Mouse (Mus musculus) retina, adult 2 months (tissue): ENCODE measurements around the gene Crkl.

Experiments used
- DNase-seq: peaks from one replicate; pipeline ENCODE4 v3.0.0-alpha.2; 2012; ENCODE audit warnings: low read depth, low spot score

Crkl gene

DNA sequence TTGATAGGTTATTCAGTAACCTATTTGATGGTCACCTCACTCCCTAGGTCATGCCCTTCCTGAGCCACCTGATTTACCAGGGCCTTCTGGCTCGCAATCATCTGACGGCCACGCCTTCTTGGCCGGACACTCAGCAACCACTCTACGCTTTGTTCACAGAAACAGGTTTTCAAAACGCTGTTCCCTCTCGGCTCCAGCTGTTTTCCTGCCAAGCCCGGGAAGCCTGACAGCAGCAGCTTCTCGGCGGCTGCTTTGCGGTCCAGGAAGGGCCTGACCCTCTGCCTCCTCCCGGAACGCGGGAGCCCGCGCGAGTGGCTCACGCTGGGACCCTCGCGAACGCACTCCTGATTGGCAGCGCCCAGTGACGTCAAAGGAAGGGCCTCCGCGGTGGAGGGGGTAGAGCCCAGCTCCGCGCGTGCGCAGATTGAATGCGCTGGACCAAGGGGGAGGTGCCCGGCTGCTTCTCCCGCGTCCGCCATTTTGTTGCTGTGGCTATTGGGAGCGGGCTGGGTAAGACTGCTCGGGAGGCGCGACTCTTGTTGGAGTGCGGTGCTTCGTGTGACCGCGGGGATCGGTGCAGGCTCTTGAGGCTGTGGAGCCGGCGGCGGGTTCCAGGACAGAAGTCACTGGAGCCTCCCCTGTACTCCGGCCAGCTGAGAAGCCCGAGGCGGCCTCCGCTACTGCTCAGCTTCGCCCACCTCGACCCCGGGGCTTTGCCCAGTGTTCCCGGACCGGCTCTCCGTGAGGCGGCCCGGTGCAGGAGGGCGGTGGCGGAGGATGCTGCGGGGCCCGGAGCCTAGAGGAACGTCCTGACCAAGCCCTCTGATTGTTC lies at the start of gene Crkl:
Crkl (plus strand) TSS at position 447 of the 832 bp plus-strand sequence.
- DNase-seq = peak; percentile 95

DNA sequence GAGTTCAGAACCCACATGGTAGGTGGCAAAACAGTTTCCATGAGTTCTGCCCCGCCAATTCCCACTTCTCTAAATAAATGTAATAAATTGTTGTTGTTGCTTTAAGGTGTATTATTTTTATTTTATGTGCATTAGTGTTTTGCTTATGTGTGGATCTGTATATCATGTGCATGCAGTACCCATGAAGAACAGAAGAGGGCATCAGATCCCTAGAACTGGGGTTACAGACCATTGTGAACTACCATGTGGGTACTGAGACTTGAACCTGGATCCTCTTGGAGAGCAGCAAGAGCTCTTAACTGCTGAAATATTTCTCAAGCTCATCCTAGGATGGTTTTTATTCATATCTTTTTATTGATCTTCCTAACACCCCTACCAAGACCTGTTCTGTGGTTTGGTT lies 48.9 kb upstream of the Crkl start:
- no peak for DNase-seq

DNA sequence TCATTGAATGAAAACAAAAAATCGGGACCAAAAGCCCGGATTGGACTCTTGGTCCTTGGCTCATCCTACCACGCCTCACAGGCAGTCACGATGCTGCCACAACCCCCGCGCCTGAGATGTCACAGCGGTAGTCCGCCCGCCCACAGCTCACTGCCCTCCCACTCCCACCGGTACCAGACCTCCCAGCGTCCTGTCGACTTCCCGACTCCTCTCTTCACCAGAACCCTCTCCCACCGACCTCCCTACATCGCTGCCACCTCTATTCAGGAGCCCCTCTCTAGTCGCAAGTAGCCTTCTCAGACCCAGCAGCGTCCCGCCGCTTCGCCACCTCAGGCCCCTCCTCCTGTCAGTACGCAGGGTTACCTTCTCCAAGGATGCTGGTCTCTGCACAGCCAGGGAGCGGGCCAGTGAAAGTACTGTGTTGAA lies 46.5 kb upstream of the Crkl start:
- DNase-seq = no peak

DNA sequence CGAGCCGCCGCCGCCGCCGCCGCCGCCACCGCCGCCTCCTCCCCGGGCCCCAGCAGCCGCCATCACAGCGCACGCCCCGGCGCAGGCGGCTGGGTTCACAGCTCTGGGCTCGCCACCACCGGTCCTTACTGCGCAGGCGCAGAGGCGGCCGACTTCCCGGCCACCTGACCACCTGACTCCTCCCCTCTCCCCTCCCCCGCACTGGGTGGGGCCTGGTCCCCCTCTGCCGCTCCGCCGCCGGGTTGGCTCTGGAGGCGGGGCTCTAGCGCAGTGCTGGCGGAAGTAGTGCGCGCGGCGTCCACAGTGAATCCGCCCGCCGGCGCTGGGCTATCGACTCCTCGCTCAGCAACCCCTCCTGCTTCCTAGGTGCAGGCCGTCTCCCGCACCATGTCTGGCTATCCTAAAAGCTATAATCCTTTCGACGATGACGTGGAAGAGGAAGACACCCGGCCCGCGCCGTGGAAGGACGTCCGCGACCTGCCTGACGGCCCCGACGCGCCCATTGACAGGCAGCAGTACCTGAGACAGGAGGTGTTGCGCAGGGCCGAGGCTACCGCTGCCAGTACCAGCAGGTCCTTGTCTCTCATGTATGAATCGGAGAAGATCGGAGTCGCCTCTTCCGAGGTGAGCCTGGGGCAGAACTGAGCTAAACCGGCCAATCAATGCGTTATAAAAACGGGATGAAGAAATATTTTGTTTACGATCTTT lies 45.9 kb upstream of the Crkl start, which contains the start of the genes Snap29 and Pi4ka:
Snap29 (plus strand) TSS at position 251 of the 708 bp plus-strand sequence.
Pi4ka (minus strand) TSS at position 579 of the 708 bp plus-strand sequence.
- peak; percentile 98 for DNase-seq

DNA sequence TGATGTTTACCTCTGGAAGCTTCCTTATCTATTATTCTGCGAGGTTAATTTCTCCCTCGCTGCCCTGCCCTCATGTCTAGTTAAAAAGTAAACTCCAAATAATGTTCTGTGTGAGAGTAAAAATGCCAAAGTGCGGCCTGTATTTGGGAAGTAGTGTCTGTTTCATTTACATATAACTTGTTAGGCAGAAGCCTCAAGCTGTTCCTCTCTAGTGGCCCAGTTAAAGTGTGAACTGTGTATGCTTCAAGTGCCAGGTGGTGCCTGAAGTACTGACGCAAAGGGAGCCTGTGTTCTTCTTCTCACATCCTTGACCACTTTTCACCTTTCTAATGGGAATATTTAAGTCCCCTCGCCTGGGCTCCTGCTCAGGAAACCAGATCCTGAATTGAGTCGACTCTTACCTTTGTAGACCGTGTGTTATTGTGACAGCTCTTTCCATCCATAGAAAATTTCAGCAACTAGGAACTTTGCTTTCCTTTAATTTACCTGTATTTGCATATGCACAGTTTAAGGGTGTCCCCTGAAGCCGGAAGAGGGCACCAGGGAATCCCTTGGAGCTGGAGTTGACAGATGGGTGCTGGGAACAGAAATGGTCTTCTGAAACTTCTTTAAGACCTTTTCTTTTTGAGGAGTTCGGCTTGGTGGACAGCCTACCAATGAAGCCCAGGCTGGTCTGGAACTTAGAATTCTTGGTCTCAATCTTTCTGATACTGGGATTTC lies 45.1 kb upstream of the Crkl start:
- no peak for DNase-seq

GRCm38 (mm10) chr16:17409046-17409445 lies 42.7 kb upstream of the Crkl start:
- no peak for DNase-seq

DNA sequence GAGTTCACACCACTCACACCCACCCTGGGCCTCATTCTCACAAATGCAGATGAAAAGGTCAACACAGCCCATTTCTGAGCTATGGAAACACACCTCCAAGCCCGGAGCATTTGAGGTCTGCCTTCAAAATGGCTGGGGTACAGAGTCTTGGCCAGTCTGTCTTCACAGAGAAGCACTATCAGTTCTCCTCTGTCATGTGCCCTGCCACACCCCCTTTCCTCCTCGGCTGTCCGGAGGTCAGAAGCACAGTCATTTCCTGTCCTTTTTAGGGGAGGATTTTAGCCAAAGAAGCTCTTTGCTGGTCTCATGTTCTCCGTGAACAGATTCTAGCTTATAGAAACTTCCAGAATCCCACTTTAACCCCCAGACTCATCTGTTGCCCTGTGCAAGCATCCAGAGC lies 41.6 kb upstream of the Crkl start:
- DNase-seq = no peak

DNA sequence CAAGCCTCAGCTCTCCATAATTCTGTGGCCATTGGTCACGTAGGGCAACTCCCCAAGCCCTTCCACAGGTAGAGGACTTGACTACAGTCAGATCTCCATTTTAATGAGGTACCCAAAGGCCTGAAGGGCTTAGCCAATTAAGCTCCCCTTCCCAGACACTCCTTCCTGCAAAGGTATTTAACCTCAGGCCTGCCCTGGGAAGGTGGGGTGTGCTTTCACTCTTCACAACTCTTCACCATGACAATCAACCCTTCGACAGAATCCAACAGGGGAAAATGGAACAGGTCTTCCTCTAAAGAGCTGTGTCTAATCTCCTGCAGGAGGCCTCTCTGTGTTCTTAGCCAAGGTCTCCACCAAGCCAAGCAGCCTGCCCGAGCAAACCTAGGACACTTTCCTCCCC lies 28.8 kb upstream of the Crkl start:
- DNase-seq = no peak

GRCm38 (mm10) chr16:17432576-17432975 lies 19.2 kb upstream of the Crkl start:
- no peak for DNase-seq

DNA sequence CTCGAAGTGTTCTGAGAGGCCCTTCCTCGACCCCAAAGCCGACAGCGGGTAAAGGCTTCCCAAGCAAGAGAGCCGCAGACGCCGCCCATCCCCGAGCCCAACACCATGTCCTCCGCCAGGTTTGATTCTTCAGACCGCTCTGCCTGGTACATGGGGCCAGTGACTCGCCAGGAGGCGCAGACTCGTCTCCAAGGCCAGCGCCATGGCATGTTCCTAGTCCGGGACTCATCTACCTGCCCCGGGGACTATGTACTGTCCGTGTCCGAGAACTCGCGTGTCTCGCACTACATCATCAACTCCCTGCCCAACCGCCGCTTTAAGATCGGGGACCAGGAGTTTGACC lies 557 bp downstream of the Crkl start:
- DNase-seq = no peak

DNA sequence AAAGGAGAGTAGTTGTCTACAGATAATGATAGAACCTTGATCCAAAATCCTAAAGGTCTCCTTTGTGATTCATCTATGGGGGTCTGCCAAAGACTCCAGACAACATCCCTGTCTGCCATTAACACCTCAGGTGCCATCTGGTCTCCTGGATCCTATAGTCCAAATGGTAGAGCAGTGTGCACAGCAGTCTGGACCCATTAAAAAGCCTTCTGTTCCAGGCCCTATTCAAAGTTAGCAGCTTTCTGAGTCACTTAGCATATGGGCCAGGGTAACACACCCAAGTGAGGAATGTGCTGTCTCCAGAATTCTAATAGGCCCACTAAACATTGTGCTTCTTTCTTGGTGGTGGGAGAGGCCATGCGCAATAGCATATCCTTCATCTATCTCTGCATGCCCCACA lies 5.1 kb downstream of the Crkl start:
- no peak for DNase-seq

GRCm38 (mm10) chr16:17460254-17460653 lies 8.5 kb downstream of the Crkl start:
- no peak for DNase-seq

DNA sequence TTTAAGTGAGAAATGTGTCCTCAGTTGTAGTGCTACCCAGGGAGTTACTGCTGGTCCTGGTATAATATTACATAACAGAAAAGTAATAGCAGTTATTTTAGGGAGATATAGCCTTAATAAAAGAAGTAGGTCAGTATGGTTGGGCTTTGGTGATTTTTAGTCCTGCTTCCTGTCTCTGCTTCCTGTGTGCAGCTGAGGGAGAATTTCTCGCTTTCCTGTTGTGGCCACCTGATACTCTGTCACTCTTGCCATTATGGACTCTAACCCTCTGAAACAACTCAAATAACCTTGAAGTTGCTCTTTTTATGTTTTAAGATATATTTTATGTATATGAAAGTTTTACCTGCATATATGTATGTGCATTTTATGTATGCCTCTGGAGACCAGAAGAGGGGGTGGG lies 9.8 kb downstream of the Crkl start:
- DNase-seq = no peak

DNA sequence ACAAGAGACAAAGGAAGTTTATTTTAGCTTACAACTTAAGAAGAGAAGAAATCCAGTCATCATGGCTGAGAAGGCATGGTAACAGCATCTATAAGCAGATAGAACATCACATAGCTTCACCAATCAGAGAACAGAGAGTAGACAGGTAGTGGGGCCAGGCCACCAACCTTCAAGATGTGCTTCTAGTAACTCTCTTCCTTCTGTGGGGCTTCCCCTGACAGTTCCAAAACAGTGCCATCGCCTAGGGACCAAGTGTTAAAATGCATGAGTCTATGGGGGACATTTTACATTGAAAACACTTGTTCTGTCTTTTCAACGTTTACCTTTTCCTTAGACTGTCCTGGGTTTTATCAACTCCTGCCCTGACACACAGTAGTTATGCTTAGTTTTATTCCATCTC lies 11.4 kb downstream of the Crkl start:
- no peak for DNase-seq

- no peak for DNase-seq
Measured at GRCm38 (mm10) chr16:17466875-17467663, 15.3 kb downstream of the Crkl start.

- DNase-seq = no peak
Measured at GRCm38 (mm10) chr16:17472498-17472897, 20.7 kb downstream of the Crkl start.

GRCm38 (mm10) chr16:17474091-17474490 lies 22.3 kb downstream of the Crkl start:
- DNase-seq = no peak

DNA sequence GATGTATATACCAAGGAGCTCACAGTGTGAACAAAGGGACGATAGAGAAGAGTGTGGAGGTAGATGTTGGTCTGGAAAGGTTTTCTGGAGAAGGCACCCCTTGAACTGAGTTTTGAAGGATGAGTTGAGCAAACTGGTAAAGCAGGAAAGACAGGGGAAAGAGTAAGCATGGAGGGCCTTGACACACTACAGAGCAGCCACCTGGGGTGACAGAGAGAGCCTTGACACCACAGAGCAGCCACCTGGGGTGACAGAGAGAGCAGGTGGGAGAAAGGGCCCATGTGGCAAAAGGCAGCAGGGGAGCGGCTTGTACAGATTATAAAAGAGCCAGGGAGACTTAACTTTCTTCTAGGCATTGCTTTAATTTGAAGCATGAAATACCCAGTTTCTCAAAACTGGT lies 23.0 kb downstream of the Crkl start:
- no peak for DNase-seq

DNA sequence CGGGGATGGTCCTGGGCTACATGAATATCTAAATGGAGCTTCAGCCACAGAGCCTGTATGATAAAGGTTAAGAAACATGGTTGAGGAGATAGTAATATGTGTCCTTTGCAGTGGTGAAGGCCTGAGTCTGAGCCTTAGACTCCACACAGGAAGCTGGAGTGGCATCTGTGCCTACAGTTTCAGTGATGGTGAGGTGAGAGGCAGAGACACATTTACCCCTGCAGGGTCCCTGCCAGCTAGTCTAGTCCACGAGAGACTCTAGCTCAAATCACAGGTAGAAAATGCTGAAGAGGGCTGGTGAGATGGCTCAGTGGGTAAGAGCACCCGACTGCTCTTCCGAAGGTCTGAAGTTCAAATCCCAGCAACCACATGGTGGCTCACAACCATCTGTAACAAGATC lies 23.5 kb downstream of the Crkl start:
- no peak for DNase-seq

DNA sequence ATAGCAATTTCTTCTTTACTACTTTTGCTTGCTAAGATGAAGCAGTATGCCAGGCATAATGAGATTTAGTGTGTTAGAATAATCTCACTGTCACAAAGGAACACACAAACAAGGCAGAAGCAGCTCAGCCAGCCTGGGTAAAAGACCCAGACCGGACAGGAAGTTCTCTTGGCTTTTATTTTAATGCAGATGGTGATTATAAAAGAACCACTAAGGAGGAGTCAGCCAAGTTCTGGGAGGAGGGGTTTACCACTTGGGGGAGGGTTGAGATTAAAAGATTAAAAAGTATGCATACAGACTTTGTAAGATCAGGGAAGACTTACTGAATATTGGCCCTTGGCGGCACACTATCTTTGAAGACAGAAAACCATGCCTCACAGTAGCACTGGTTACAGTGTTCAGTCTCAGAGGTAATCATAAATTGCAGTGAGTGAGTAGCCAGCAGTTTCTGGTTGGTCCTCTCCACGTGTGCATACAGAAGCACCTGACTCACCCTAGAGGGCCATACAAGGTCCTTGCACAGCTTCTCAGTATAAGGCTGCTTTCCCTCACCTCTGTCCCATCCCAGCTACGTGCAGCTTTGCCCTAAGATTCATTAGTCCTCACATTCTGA lies 26.6 kb downstream of the Crkl start:
- no peak for DNase-seq

DNA sequence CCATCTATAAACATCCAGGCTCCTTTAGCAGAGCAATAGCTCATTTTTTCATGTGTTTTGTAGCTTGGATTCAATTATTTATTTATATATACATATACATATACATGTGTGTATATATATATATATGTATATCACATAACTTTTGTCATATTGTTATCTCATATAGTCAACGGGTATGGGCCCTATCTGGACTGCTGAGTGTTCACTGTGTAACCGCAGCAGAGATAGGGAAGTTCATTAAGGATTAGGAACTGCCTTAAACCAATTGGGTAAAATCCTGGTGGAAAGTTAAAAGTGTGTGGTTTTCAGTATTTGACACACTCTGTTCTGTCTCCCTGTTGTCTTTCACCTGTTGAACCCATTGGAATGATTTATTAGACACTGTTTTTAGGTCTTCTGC lies 29.7 kb downstream of the Crkl start:
- DNase-seq = no peak
